Mouse (Mus musculus) neural tube, embryonic 12.5 days (tissue): Measurements from ENCODE around the gene Reck. TPM values are rescaled to one million over a fixed set of nuclear protein-coding genes. Genes with fewer than 3 reads are reported as not detected.

Experiments used
- ATAC-seq: fragments of 200-750 bp; cut with Nextera tagmentation; 2 replicates; pipeline ENCODE4 v1.8.0; 2017; ENCODE audit warnings: low read depth, mild to moderate bottlenecking, moderate TSS enrichment, moderate library complexity; ENCODE audit not compliant: low FRiP score
- H3K27ac ChIP-seq: fragments of 300-500 bp; sonication (generic); 2 replicates; pipeline ENCODE4 v1.5.1; 2016
- H3K27me3 ChIP-seq: fragments of 300-500 bp; sonication (generic); replicated peaks from 2 replicates; pipeline ENCODE4 v1.6.1; 2016; ENCODE audit warnings: mild to moderate bottlenecking
- H3K36me3 ChIP-seq: fragments of 300-500 bp; sonication (generic); 2 replicates; pipeline ENCODE4 v1.6.1; 2016; ENCODE audit warnings: mild to moderate bottlenecking
- H3K4me1 ChIP-seq: fragments of 300-500 bp; sonication (generic); 2 replicates; pipeline ENCODE4 v1.6.1; 2016
- H3K4me2 ChIP-seq: fragments of 300-500 bp; sonication (generic); replicated peaks from 2 replicates; pipeline ENCODE4 v1.6.1; 2016; ENCODE audit warnings: mild to moderate bottlenecking
- H3K4me3 ChIP-seq: fragments of 300-500 bp; sonication (generic); 2 replicates; pipeline ENCODE4 v1.5.1; 2016
- H3K9ac ChIP-seq: fragments of 300-500 bp; sonication (generic); 2 replicates; pipeline ENCODE4 v1.6.1; 2016; ENCODE audit warnings: mild to moderate bottlenecking
- H3K9me3 ChIP-seq: fragments of 300-500 bp; sonication (generic); 2 replicates; pipeline ENCODE4 v1.6.1; 2016; ENCODE audit warnings: mild to moderate bottlenecking
- WGBS: fragments of 180-500 bp; shearing (Covaris S2); methylation state at CpG from one replicate; pipeline ENCODE4 v1.1.7; 2016; 5-methylcytosine and 5-hydroxymethylcytosine counted together
- polyA plus RNA-seq: library from polyadenylated mRNA; unstranded; fragments of >200 nt; fragmentation: Nextera tagmentation; extraction: Ambion mirVana; gene quantifications from 2 replicates; pipeline ENCODE4 v1.2.1, GENCODE M21; 2016

Gene Reck
- polyA plus RNA-seq, 1 experiment from 2014 or later: 15.1 TPM

GRCm38 (mm10) chr4:43869821-43870220 lies 5.5 kb upstream of the Reck start:
- WGBS: 91% methylated on average over 10 of the region's 10 CpGs

GRCm38 (mm10) chr4:43874501-43874900 lies 829 bp upstream of the Reck start:
- no peak for ATAC-seq
- Histone ChIP-seq H3K9ac (peak overlapping the region; percentile 81; the same call in 1 of the 2 replicates), H3K9me3 (no peaks in the 10 kb centered on the region), H3K36me3 (no peaks in the 10 kb centered on the region), H3K27ac (no peak overlapping the region), H3K27me3 (no peaks in the 10 kb centered on the region), H3K4me3 (peak overlapping the region; percentile 87; the same call in 1 of the 2 replicates), H3K4me1 (peaks cover 21% of the 10 kb centered on the region), H3K4me2 (peak overlapping the region; percentile 94)
- 48% methylated on average over 7 of the region's 7 CpGs for WGBS

More at GRCm38 (mm10) chr4:43869821-43870220, 5.5 kb upstream of the Reck start:
- no peak overlapping the region for H3K4me2 ChIP-seq
- no peak for ATAC-seq
- peaks cover 4% of the 10 kb centered on the region; the same call in 1 of the 2 replicates for H3K4me1 ChIP-seq
- no peak overlapping the region for H3K9ac ChIP-seq
- no peaks in the 10 kb centered on the region for H3K36me3 ChIP-seq
- no peaks in the 10 kb centered on the region for H3K9me3 ChIP-seq
- H3K27me3 ChIP-seq: no peaks in the 10 kb centered on the region
- no peak overlapping the region for H3K4me3 ChIP-seq
- H3K27ac ChIP-seq: no peak overlapping the region

GRCm38 (mm10) chr4:43875919-43876411 lies 635 bp downstream of the Reck start:
- peak overlapping the region; percentile 87 for H3K4me3 ChIP-seq
- under 1% methylated on average over 20 of the region's 20 CpGs for WGBS
- peak overlapping the region; percentile 81 for H3K9ac ChIP-seq
- ATAC-seq: peak; percentile 74
- 0 out of 2 replicates have a peak overlapping the region, but pooled peaks have one; percentile 15 for H3K27ac ChIP-seq
- peak overlapping the region; percentile 94 for H3K4me2 ChIP-seq
- H3K27me3 ChIP-seq: no peaks in the 10 kb centered on the region
- H3K36me3 ChIP-seq: no peaks in the 10 kb centered on the region
- peaks cover 21% of the 10 kb centered on the region for H3K4me1 ChIP-seq
- no peaks in the 10 kb centered on the region for H3K9me3 ChIP-seq

- peaks cover 21% of the 10 kb centered on the region for H3K4me1 ChIP-seq
- H3K9me3 ChIP-seq: no peaks in the 10 kb centered on the region
- H3K4me2 ChIP-seq: peak overlapping the region; percentile 22; the same call in 1 of the 2 replicates
- no peak for ATAC-seq
- H3K27me3 ChIP-seq: no peaks in the 10 kb centered on the region
- WGBS: 98% methylated on average over 1 of the region's 1 CpGs
- no peaks in the 10 kb centered on the region for H3K36me3 ChIP-seq
- H3K4me3 ChIP-seq: no peak overlapping the region
- H3K9ac ChIP-seq: no peak overlapping the region
- no peak overlapping the region for H3K27ac ChIP-seq
These were observed 1.9 kb downstream of the Reck start for GRCm38 (mm10) chr4:43877230-43877629.

- Histone ChIP-seq H3K9me3 (no peaks in the 10 kb centered on the region), H3K4me3 (no peak overlapping the region), H3K4me1 (peaks cover 21% of the 10 kb centered on the region), H3K27ac (no peak overlapping the region), H3K36me3 (no peaks in the 10 kb centered on the region), H3K9ac (no peak overlapping the region), H3K4me2 (no peak overlapping the region; the same call in 1 of the 2 replicates), H3K27me3 (no peaks in the 10 kb centered on the region)
- no peak for ATAC-seq
- WGBS: 70% methylated on average over 5 of the region's 5 CpGs
These were observed 2.9 kb downstream of the Reck start for GRCm38 (mm10) chr4:43878121-43878776.

- Histone ChIP-seq H3K4me1 (peaks cover 20% of the 10 kb centered on the region), H3K9me3 (no peaks in the 10 kb centered on the region), H3K27ac (no peak overlapping the region), H3K4me2 (no peak overlapping the region), H3K36me3 (no peaks in the 10 kb centered on the region), H3K9ac (no peak overlapping the region), H3K27me3 (no peaks in the 10 kb centered on the region), H3K4me3 (no peak overlapping the region)
- 85% methylated on average over 6 of the region's 6 CpGs for WGBS
- ATAC-seq: no peak
These were observed 4.2 kb downstream of the Reck start for GRCm38 (mm10) chr4:43879566-43879965.

GRCm38 (mm10) chr4:43884196-43884595 lies 8.9 kb downstream of the Reck start:
- Histone ChIP-seq H3K9me3 (no peaks in the 10 kb centered on the region), H3K4me1 (no peaks in the 10 kb centered on the region), H3K9ac (no peak overlapping the region), H3K36me3 (no peaks in the 10 kb centered on the region), H3K4me3 (no peak overlapping the region), H3K27me3 (no peaks in the 10 kb centered on the region), H3K4me2 (no peak overlapping the region), H3K27ac (no peak overlapping the region)
- 45% methylated on average over 4 of the region's 4 CpGs for WGBS
- ATAC-seq: no peak

GRCm38 (mm10) chr4:43891247-43891646 lies 15.9 kb downstream of the Reck start:
- Histone ChIP-seq H3K27ac (no peak overlapping the region), H3K27me3 (no peaks in the 10 kb centered on the region)
- WGBS: 88% methylated on average over 3 of the region's 3 CpGs

GRCm38 (mm10) chr4:43897209-43897608 lies 21.9 kb downstream of the Reck start:
- Histone ChIP-seq H3K9me3 (no peaks in the 10 kb centered on the region), H3K9ac (no peak overlapping the region), H3K36me3 (peaks cover 40% of the 10 kb centered on the region), H3K4me2 (no peak overlapping the region), H3K4me1 (no peaks in the 10 kb centered on the region), H3K27ac (no peak overlapping the region), H3K27me3 (no peaks in the 10 kb centered on the region), H3K4me3 (no peak overlapping the region)
- ATAC-seq: no peak

More at GRCm38 (mm10) chr4:43891247-43891646, 15.9 kb downstream of the Reck start:
- no peak for ATAC-seq
- peaks cover 5% of the 10 kb centered on the region; the same call in 1 of the 2 replicates for H3K36me3 ChIP-seq
- no peak overlapping the region for H3K9ac ChIP-seq
- H3K4me2 ChIP-seq: no peak overlapping the region
- H3K9me3 ChIP-seq: no peaks in the 10 kb centered on the region
- H3K4me3 ChIP-seq: no peak overlapping the region
- H3K4me1 ChIP-seq: no peaks in the 10 kb centered on the region

GRCm38 (mm10) chr4:43899197-43899596 lies 23.9 kb downstream of the Reck start:
- no peaks in the 10 kb centered on the region for H3K9me3 ChIP-seq
- H3K4me2 ChIP-seq: no peak overlapping the region
- no peaks in the 10 kb centered on the region for H3K4me1 ChIP-seq
- no peak overlapping the region for H3K9ac ChIP-seq
- H3K4me3 ChIP-seq: no peak overlapping the region
- H3K27me3 ChIP-seq: no peaks in the 10 kb centered on the region
- H3K36me3 ChIP-seq: peaks cover 40% of the 10 kb centered on the region
- WGBS: 78% methylated on average over 8 of the region's 8 CpGs
- no peak for ATAC-seq
- no peak overlapping the region for H3K27ac ChIP-seq

GRCm38 (mm10) chr4:43903690-43904089 lies 28.4 kb downstream of the Reck start:
- H3K4me3 ChIP-seq: no peak overlapping the region
- ATAC-seq: no peak
- H3K4me1 ChIP-seq: no peaks in the 10 kb centered on the region
- no peaks in the 10 kb centered on the region for H3K27me3 ChIP-seq
- no peak overlapping the region for H3K4me2 ChIP-seq
- no peak overlapping the region for H3K27ac ChIP-seq
- no peak overlapping the region for H3K9ac ChIP-seq
- no peaks in the 10 kb centered on the region for H3K9me3 ChIP-seq
- H3K36me3 ChIP-seq: peaks cover 28% of the 10 kb centered on the region
- 83% methylated on average over 7 of the region's 7 CpGs for whole genome bisulfite sequencing

- Histone ChIP-seq H3K27me3 (no peaks in the 10 kb centered on the region), H3K4me3 (no peak overlapping the region), H3K4me1 (no peaks in the 10 kb centered on the region), H3K9me3 (no peaks in the 10 kb centered on the region), H3K9ac (no peak overlapping the region), H3K36me3 (peaks cover 26% of the 10 kb centered on the region), H3K4me2 (no peak overlapping the region), H3K27ac (no peak overlapping the region)
- 33% methylated on average over 6 of the region's 6 CpGs for WGBS
- ATAC-seq: no peak
These were observed 31.1 kb downstream of the Reck start for GRCm38 (mm10) chr4:43906443-43906842.

- Histone ChIP-seq H3K27ac (no peak overlapping the region), H3K27me3 (no peaks in the 10 kb centered on the region), H3K9ac (no peak overlapping the region), H3K4me3 (no peak overlapping the region), H3K9me3 (no peaks in the 10 kb centered on the region), H3K36me3 (peaks cover 47% of the 10 kb centered on the region), H3K4me2 (no peak overlapping the region), H3K4me1 (no peaks in the 10 kb centered on the region)
- no peak for ATAC-seq
- WGBS: 96% methylated on average over 5 of the region's 5 CpGs
These were observed 42.9 kb downstream of the Reck start for GRCm38 (mm10) chr4:43918221-43918620.
